Mouse (Mus musculus) spleen, embryonic (tissue): ENCODE results near the gene Fads2.

ENCODE experiments used
- CTCF ChIA-PET: fragments of 350-600 bp; sonication (Branson Sonifier 250); formaldehyde crosslinking; loops from one replicate; lab custom pipeline; 2022; lab: Charles Lee

Fads2 gene

DNA sequence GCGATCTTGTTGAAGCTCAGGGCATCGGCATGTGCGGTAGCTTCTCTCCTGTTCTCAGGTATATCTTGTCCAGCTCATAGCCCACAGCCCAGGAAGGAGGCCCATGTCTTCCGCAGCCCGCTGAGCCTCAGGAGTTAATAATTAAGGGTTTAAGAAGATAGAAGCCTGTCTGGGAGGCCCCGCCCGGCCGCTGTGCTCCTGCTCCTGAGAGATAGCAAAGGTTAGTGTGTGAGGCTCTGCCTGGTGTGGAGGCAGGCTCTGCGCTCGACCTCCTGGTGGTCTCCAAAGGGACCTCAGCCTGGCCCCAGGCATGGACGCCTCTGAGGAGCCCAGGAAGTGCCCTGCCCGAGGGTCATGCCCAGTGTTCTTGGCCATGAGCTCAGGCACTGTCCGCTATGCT is 86.7 kb downstream of the Fads2 start:
- CTCF ChIA-PET, result no interaction called here

GRCm38 (mm10) chr19:10013913-10014312 is 87.6 kb downstream of the Fads2 start:
- CTCF ChIA-PET, result no interaction called here

- CTCF ChIA-PET, result no interaction called here
These were observed 88.2 kb downstream of the Fads2 start for GRCm38 (mm10) chr19:10013348-10013747.

- CTCF ChIA-PET, result no interaction called here
These were observed 88.7 kb downstream of the Fads2 start for GRCm38 (mm10) chr19:10012827-10013278.
